Mouse (Mus musculus): ENCODE results near the gene Gpr33.

Gene Gpr33

GRCm38 (mm10) chr12:52027963-52028362, at the start of gene Gpr33:
Gene Gpr33 (minus strand): TSS chr12:52028063.
- DNase-seq (ENCODE audit: low read depth, low spot score): no peak

GRCm38 (mm10) chr12:52049324-52049723, 21.5 kb upstream of the Gpr33 start:
- DNase-seq (ENCODE audit: low read depth, low spot score): no peak

- DNase-seq (ENCODE audit: low read depth, low spot score): no peak
Measured at GRCm38 (mm10) chr12:52046371-52046770, 18.5 kb upstream of the Gpr33 start.

- no peak for DNase-seq (ENCODE audit: low read depth, low spot score)
Measured at GRCm38 (mm10) chr12:52042818-52043336, 15.0 kb upstream of the Gpr33 start.

- peak; percentile 21 for DNase-seq (ENCODE audit: low read depth, low spot score)
Measured at GRCm38 (mm10) chr12:52038352-52038751, 10.5 kb upstream of the Gpr33 start.

GRCm38 (mm10) chr12:52034956-52035355, 7.1 kb upstream of the Gpr33 start:
- peak; percentile 29 for DNase-seq (ENCODE audit: low read depth, low spot score)

- DNase-seq (ENCODE audit: low read depth, low spot score): no peak
Measured at GRCm38 (mm10) chr12:52032276-52032675, 4.4 kb upstream of the Gpr33 start.

GRCm38 (mm10) chr12:52014494-52015029, 13.3 kb downstream of the Gpr33 start:
- DNase-seq (ENCODE audit: low read depth, low spot score): no peak

- DNase-seq (ENCODE audit: low read depth, low spot score): no peak
Measured at GRCm38 (mm10) chr12:52014044-52014443, 13.8 kb downstream of the Gpr33 start.

GRCm38 (mm10) chr12:52013274-52013673, 14.6 kb downstream of the Gpr33 start:
- DNase-seq (ENCODE audit: low read depth, low spot score): no peak

GRCm38 (mm10) chr12:52012159-52012558, 15.7 kb downstream of the Gpr33 start:
- DNase-seq (ENCODE audit: low read depth, low spot score): no peak

GRCm38 (mm10) chr12:52010630-52010961, 17.3 kb downstream of the Gpr33 start:
- DNase-seq (ENCODE audit: low read depth, low spot score): peak; percentile 69

- DNase-seq (ENCODE audit: low read depth, low spot score): peak; percentile 9
Measured at GRCm38 (mm10) chr12:52009928-52010629, 17.8 kb downstream of the Gpr33 start.

- no peak for DNase-seq (ENCODE audit: low read depth, low spot score)
Measured at GRCm38 (mm10) chr12:52006633-52006994, 21.2 kb downstream of the Gpr33 start.

- peak; percentile 95 for DNase-seq (ENCODE audit: low read depth, low spot score)
Measured at GRCm38 (mm10) chr12:52005877-52006632, 21.8 kb downstream of the Gpr33 start, which contains the start of gene Dtd2. Gene Dtd2 (minus strand): TSS chr12:52006501.

- peak; percentile 43 for DNase-seq (ENCODE audit: low read depth, low spot score)
Measured at GRCm38 (mm10) chr12:52002746-52003145, 25.1 kb downstream of the Gpr33 start.

GRCm38 (mm10) chr12:52001544-52001943, 26.3 kb downstream of the Gpr33 start:
- DNase-seq (ENCODE audit: low read depth, low spot score): peak; percentile 85

GRCm38 (mm10) chr12:51998366-51998932, 29.4 kb downstream of the Gpr33 start:
- DNase-seq (ENCODE audit: low read depth, low spot score): no peak

- DNase-seq (ENCODE audit: low read depth, low spot score): no peak
Measured at GRCm38 (mm10) chr12:51995738-51996536, 31.9 kb downstream of the Gpr33 start.

GRCm38 (mm10) chr12:51990629-51991028, 37.2 kb downstream of the Gpr33 start:
- no peak for DNase-seq (ENCODE audit: low read depth, low spot score)

- DNase-seq (ENCODE audit: low read depth, low spot score): no peak
Measured at GRCm38 (mm10) chr12:51988536-51988935, 39.3 kb downstream of the Gpr33 start.

Data from CD4-positive, CD25-positive, alpha-beta regulatory T cell, adult 2 months (primary cell).